Mouse (Mus musculus): ENCODE measurements at regions not wholly inside any gene's neighbourhood (a gene's known extent, or its start where the extent isn't known, plus 50 kb on each side); places are given as distances from the start of the nearest gene placed in this dataset.
"Not testable (repeated sequence)": the region's sequence is repeated elsewhere in the genome, so short reads cannot be mapped to it uniquely, and the experiment has no call there.

- Histone ChIP-seq H3K27ac (ENCODE audit: low read depth, low read length) (no peak overlapping the region), H3K4me1 (ENCODE audit: control insufficient read depth, insufficient read depth, low read length) (no peaks in the 10 kb centered on the region), H3K9ac (ENCODE audit: low read length) (no peak overlapping the region), H3K4me3 (ENCODE audit: low read depth, low read length) (no peak overlapping the region), H3K4me2 (no peak overlapping the region), H3K27me3 (ENCODE audit: control insufficient read depth, insufficient read depth, low read length) (no peaks in the 10 kb centered on the region), H3K9me3 (ENCODE audit: control insufficient read depth, low read length) (no peaks in the 10 kb centered on the region), H3K36me3 (ENCODE audit: control insufficient read depth, insufficient read depth, low read length) (no peaks in the 10 kb centered on the region)
- 78% methylated on average over 2 of the region's 2 CpGs for WGBS
- no peak for ATAC-seq (ENCODE audit: low FRiP score)
- DNase-seq (ENCODE audit: low spot score, missing footprints) = no peak
These were observed 640.9 kb upstream of the Marcks start for GRCm38 (mm10) chr10:37779383-37780302.

GRCm38 (mm10) chr10:37760542-37761367, 622.0 kb upstream of the Marcks start:
- Histone ChIP-seq H3K4me1 (ENCODE audit: control insufficient read depth, insufficient read depth, low read length) (no peaks in the 10 kb centered on the region), H3K9me3 (ENCODE audit: control insufficient read depth, low read length) (no peaks in the 10 kb centered on the region), H3K36me3 (ENCODE audit: control insufficient read depth, insufficient read depth, low read length) (no peaks in the 10 kb centered on the region), H3K4me3 (ENCODE audit: low read depth, low read length) (no peak overlapping the region), H3K4me2 (no peak overlapping the region), H3K9ac (ENCODE audit: low read length) (no peak overlapping the region), H3K27ac (ENCODE audit: low read depth, low read length) (no peak overlapping the region), H3K27me3 (ENCODE audit: control insufficient read depth, insufficient read depth, low read length) (no peaks in the 10 kb centered on the region)
- ATAC-seq (ENCODE audit: low FRiP score) (no peak), DNase-seq (ENCODE audit: low spot score, missing footprints) (no peak)
- 78% methylated on average over 5 of the region's 5 CpGs for WGBS

DNA sequence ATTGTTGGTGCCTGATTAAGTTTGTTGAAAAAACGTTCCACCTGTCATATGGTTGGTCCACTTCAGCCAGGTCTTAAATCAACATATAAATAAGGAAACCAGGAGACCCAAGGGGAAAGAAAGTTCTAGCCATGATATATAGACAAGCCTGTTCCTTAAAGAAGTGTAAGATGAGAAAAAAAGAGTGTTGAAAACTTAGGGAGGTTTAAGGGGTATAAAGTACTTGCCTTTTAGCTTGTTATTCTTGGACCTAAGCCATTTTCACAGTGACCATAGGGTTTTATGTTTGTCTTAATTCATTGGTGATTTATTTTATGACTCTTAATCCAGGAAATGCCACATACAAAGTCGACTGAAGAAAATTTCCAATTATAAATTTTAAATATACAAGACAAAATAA, 602.9 kb upstream of the Marcks start:
- H3K4me1 ChIP-seq (ENCODE audit: control insufficient read depth, insufficient read depth, low read length) = no peaks in the 10 kb centered on the region
- no peaks in the 10 kb centered on the region for H3K9me3 ChIP-seq (ENCODE audit: control insufficient read depth, low read length)
- DNase-seq (ENCODE audit: low spot score, missing footprints) (no peak), ATAC-seq (ENCODE audit: low FRiP score) (no peak)
- H3K4me2 ChIP-seq = no peak overlapping the region
- H3K27me3 ChIP-seq (ENCODE audit: control insufficient read depth, insufficient read depth, low read length) = no peaks in the 10 kb centered on the region
- WGBS = 59% methylated on average over 2 of the region's 2 CpGs
- H3K4me3 ChIP-seq (ENCODE audit: low read depth, low read length) = no peak overlapping the region
- H3K27ac ChIP-seq (ENCODE audit: low read depth, low read length) = no peak overlapping the region
- no peak overlapping the region for H3K9ac ChIP-seq (ENCODE audit: low read length)
- H3K36me3 ChIP-seq (ENCODE audit: control insufficient read depth, insufficient read depth, low read length) = no peaks in the 10 kb centered on the region

DNA sequence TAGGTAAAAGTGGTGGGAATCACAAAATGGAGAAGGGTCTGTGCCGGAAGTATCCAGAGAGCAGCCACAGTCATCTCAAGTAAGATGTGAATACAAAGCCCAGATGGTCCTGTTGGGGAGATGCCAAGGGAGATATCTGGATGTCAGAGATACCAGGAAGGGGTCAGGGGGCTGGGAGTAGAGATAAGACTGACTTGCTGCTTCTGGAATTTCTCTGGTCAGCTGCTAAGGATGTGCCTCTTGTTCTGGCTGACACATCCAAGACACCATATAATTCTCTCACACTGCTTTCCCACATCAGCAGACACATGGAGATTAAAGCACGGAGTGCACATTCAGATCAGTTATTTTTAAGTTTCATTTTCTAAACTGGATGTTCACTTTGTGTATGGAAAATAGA, 600.3 kb upstream of the Marcks start:
- Histone ChIP-seq H3K9me3 (ENCODE audit: control insufficient read depth, low read length) (no peaks in the 10 kb centered on the region), H3K4me1 (ENCODE audit: control insufficient read depth, insufficient read depth, low read length) (no peaks in the 10 kb centered on the region), H3K27me3 (ENCODE audit: control insufficient read depth, insufficient read depth, low read length) (no peaks in the 10 kb centered on the region), H3K27ac (ENCODE audit: low read depth, low read length) (no peak overlapping the region), H3K4me2 (no peak overlapping the region), H3K9ac (ENCODE audit: low read length) (no peak overlapping the region), H3K4me3 (ENCODE audit: low read depth, low read length) (no peak overlapping the region), H3K36me3 (ENCODE audit: control insufficient read depth, insufficient read depth, low read length) (no peaks in the 10 kb centered on the region)
- no peak for DNase-seq (ENCODE audit: low spot score, missing footprints)
- 83% methylated on average over 2 of the region's 2 CpGs for WGBS
- no peak for ATAC-seq (ENCODE audit: low FRiP score)

- Histone ChIP-seq H3K4me2 (no peak overlapping the region), H3K27ac (ENCODE audit: low read depth, low read length) (no peak overlapping the region), H3K9ac (ENCODE audit: low read length) (no peak overlapping the region), H3K4me3 (ENCODE audit: low read depth, low read length) (no peak overlapping the region), H3K36me3 (ENCODE audit: control insufficient read depth, insufficient read depth, low read length) (no peaks in the 10 kb centered on the region), H3K27me3 (ENCODE audit: control insufficient read depth, insufficient read depth, low read length) (no peaks in the 10 kb centered on the region), H3K9me3 (ENCODE audit: control insufficient read depth, low read length) (no peaks in the 10 kb centered on the region), H3K4me1 (ENCODE audit: control insufficient read depth, insufficient read depth, low read length) (no peaks in the 10 kb centered on the region)
- DNase-seq (ENCODE audit: low spot score, missing footprints) = no peak
- no peak for ATAC-seq (ENCODE audit: low FRiP score)
- WGBS = 75% methylated on average over 4 of the region's 4 CpGs
These were observed 586.9 kb upstream of the Marcks start for GRCm38 (mm10) chr10:37725609-37726008.

- H3K9ac ChIP-seq (ENCODE audit: low read length); H3K4me1 ChIP-seq (ENCODE audit: control insufficient read depth, insufficient read depth, low read length); DNase-seq (ENCODE audit: low spot score, missing footprints); H3K9me3 ChIP-seq (ENCODE audit: control insufficient read depth, low read length); ATAC-seq (ENCODE audit: low FRiP score); H3K27ac ChIP-seq (ENCODE audit: low read depth, low read length); H3K4me2 ChIP-seq; H3K27me3 ChIP-seq (ENCODE audit: control insufficient read depth, insufficient read depth, low read length); H3K36me3 ChIP-seq (ENCODE audit: control insufficient read depth, insufficient read depth, low read length); H3K4me3 ChIP-seq (ENCODE audit: low read depth, low read length): not testable (repeated sequence)
- 87% methylated on average over 7 of the region's 7 CpGs for WGBS
These were observed 586.3 kb upstream of the Marcks start for GRCm38 (mm10) chr10:37724994-37725393.

- H3K9ac ChIP-seq (ENCODE audit: low read length) = no peak overlapping the region
- H3K4me1 ChIP-seq (ENCODE audit: control insufficient read depth, insufficient read depth, low read length) = no peaks in the 10 kb centered on the region
- DNase-seq (ENCODE audit: low spot score, missing footprints) (no peak), ATAC-seq (ENCODE audit: low FRiP score) (no peak)
- no peaks in the 10 kb centered on the region for H3K9me3 ChIP-seq (ENCODE audit: control insufficient read depth, low read length)
- H3K27me3 ChIP-seq (ENCODE audit: control insufficient read depth, insufficient read depth, low read length) = no peaks in the 10 kb centered on the region
- H3K36me3 ChIP-seq (ENCODE audit: control insufficient read depth, insufficient read depth, low read length) = no peaks in the 10 kb centered on the region
- H3K4me3 ChIP-seq (ENCODE audit: low read depth, low read length) = no peak overlapping the region
- H3K4me2 ChIP-seq = no peak overlapping the region
- 90% methylated on average over 2 of the region's 2 CpGs for WGBS
- no peak overlapping the region for H3K27ac ChIP-seq (ENCODE audit: low read depth, low read length)
These were observed 582.0 kb upstream of the Marcks start for GRCm38 (mm10) chr10:37720748-37721147.

DNA sequence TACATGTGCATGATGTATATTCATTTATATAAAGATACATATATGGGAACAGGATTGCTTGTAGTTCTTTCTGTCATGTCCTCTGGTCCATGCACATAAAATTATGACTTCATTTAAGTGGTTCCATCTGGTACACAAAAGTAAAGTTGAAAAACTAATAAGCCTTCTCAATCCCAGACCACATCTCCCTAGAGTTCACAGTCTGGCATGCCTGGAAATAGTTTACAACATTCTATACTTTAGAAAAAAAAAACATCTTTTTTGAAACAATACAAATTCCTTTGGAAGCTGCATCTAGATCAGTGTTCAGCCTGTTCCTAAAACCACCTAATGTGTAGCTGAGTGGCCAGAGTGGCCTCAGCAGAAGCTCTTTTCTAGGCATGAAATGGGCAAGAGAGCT, 578.2 kb upstream of the Marcks start:
- Histone ChIP-seq H3K9me3 (ENCODE audit: control insufficient read depth, low read length) (no peaks in the 10 kb centered on the region), H3K9ac (ENCODE audit: low read length) (no peak overlapping the region), H3K4me1 (ENCODE audit: control insufficient read depth, insufficient read depth, low read length) (no peaks in the 10 kb centered on the region), H3K27me3 (ENCODE audit: control insufficient read depth, insufficient read depth, low read length) (no peaks in the 10 kb centered on the region), H3K4me2 (no peak overlapping the region), H3K27ac (ENCODE audit: low read depth, low read length) (no peak overlapping the region), H3K36me3 (ENCODE audit: control insufficient read depth, insufficient read depth, low read length) (no peaks in the 10 kb centered on the region), H3K4me3 (ENCODE audit: low read depth, low read length) (no peak overlapping the region)
- DNase-seq (ENCODE audit: low spot score, missing footprints) (no peak), ATAC-seq (ENCODE audit: low FRiP score) (no peak)

DNA sequence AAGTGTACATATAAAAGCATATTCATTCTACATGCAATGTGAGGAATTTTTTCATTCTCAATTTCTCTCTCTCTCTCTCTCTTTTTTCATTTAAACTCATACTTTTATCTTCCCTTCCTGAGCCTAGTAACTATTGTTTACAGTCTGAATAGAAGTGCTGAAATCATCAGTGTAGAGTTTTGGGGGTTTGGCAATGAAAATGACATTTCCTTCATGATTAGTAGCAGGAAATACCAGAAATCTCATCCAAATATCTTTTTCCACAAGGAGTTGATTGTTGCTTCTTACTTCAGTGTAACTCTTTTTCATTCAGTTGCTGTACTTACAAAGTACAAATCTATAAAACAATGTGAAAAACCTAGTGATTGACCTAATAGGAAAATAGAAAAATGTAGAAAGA, 572.7 kb upstream of the Marcks start:
- Histone ChIP-seq H3K36me3 (ENCODE audit: control insufficient read depth, insufficient read depth, low read length) (no peaks in the 10 kb centered on the region), H3K9ac (ENCODE audit: low read length) (no peak overlapping the region), H3K4me2 (no peak overlapping the region), H3K27ac (ENCODE audit: low read depth, low read length) (no peak overlapping the region), H3K9me3 (ENCODE audit: control insufficient read depth, low read length) (no peaks in the 10 kb centered on the region), H3K4me1 (ENCODE audit: control insufficient read depth, insufficient read depth, low read length) (no peaks in the 10 kb centered on the region), H3K27me3 (ENCODE audit: control insufficient read depth, insufficient read depth, low read length) (no peaks in the 10 kb centered on the region), H3K4me3 (ENCODE audit: low read depth, low read length) (no peak overlapping the region)
- no peak for DNase-seq (ENCODE audit: low spot score, missing footprints)
- no peak for ATAC-seq (ENCODE audit: low FRiP score)
